Mouse (Mus musculus) megakaryocyte, embryonic 14.5 days (primary cell): ENCODE data around the gene Rnf224. TPM values are rescaled to one million over a fixed set of nuclear protein-coding genes. Genes with fewer than 3 reads are reported as not detected.
"Not testable (repeated sequence)": the region's sequence is repeated elsewhere in the genome, so short reads cannot be mapped to it uniquely, and the experiment has no call there.

ENCODE experiments used
- H3K27me3 ChIP-seq: replicated peaks from 2 replicates; pipeline ENCODE3; 2012; ENCODE audit warnings: inconsistent platforms
- H3K36me3 ChIP-seq: replicated peaks from 2 replicates; pipeline ENCODE3; 2012; ENCODE audit warnings: low read length, inconsistent platforms, mixed read lengths
- H3K4me1 ChIP-seq: 2 replicates; pipeline ENCODE4 v1.6.1; 2012; ENCODE audit warnings: inconsistent platforms
- H3K4me3 ChIP-seq: replicated peaks from 2 replicates; pipeline ENCODE3; 2012; ENCODE audit warnings: moderate library complexity, mild to moderate bottlenecking, inconsistent platforms
- H3K9me3 ChIP-seq: 2 replicates; pipeline ENCODE4 v1.6.1; 2012; ENCODE audit warnings: inconsistent platforms
- FLI1 ChIP-seq: IDR thresholded peaks from 2 replicates; pipeline ENCODE4 v1.6.1; 2012; ENCODE audit warnings: low read length, inconsistent platforms, mixed read lengths
- GATA1 ChIP-seq: IDR thresholded peaks from 3 replicates; pipeline ENCODE4 v1.6.1; 2012; ENCODE audit warnings: mixed read lengths, low read length, inconsistent platforms, borderline replicate concordance
- polyA plus RNA-seq: library from polyadenylated mRNA; stranded (reverse); fragments of >175 nt; gene quantifications from 2 replicates; pipeline ENCODE4 v1.2.3, GENCODE M21; 2012; ENCODE audit warnings: low replicate concordance; ENCODE audit not compliant: insufficient read depth

Rnf224 gene
- polyA plus RNA-seq, 1 experiment: not detected

GRCm38 (mm10) chr2:25266720-25267119 is 30.1 kb upstream of the Rnf224 start:
- Histone ChIP-seq H3K27me3 (no peaks in the 10 kb centered on the region), H3K9me3 (no peaks in the 10 kb centered on the region), H3K4me3 (peak overlapping the region; percentile 88), H3K4me1 (peaks cover 96% of the 10 kb centered on the region), H3K36me3 (peaks cover 58% of the 10 kb centered on the region)
- TF ChIP-seq FLI1 (no peak), GATA1 (no peak)

- peaks cover 58% of the 10 kb centered on the region for H3K36me3 ChIP-seq
- TF ChIP-seq FLI1 (no peak), GATA1 (no peak)
Observed at GRCm38 (mm10) chr2:25265897-25266656, 29.5 kb upstream of the Rnf224 start.

GRCm38 (mm10) chr2:25264851-25265250 is 28.3 kb upstream of the Rnf224 start:
- Histone ChIP-seq H3K4me1 (peaks cover 83% of the 10 kb centered on the region), H3K9me3 (no peaks in the 10 kb centered on the region), H3K36me3 (peaks cover 46% of the 10 kb centered on the region), H3K4me3 (peak overlapping the region; percentile 76), H3K27me3 (no peaks in the 10 kb centered on the region)
- TF ChIP-seq FLI1: no peak
- no peak for TF ChIP-seq GATA1

More at GRCm38 (mm10) chr2:25265897-25266656, 29.5 kb upstream of the Rnf224 start:
- H3K4me1 ChIP-seq: peaks cover 95% of the 10 kb centered on the region
- H3K9me3 ChIP-seq: no peaks in the 10 kb centered on the region
- peak overlapping the region; percentile 88 for H3K4me3 ChIP-seq
- no peaks in the 10 kb centered on the region for H3K27me3 ChIP-seq

- peaks cover 40% of the 10 kb centered on the region for H3K36me3 ChIP-seq
- TF ChIP-seq GATA1 (no peak), FLI1 (no peak)
- H3K27me3 ChIP-seq: no peaks in the 10 kb centered on the region
- peak overlapping the region; percentile 96 for H3K4me3 ChIP-seq
- peaks cover 77% of the 10 kb centered on the region for H3K4me1 ChIP-seq
- H3K9me3 ChIP-seq: no peaks in the 10 kb centered on the region
Observed at GRCm38 (mm10) chr2:25264286-25264660, 27.7 kb upstream of the Rnf224 start.

GRCm38 (mm10) chr2:25263623-25264285 is 27.2 kb upstream of the Rnf224 start:
- H3K4me3 ChIP-seq: peak overlapping the region; percentile 96
- TF ChIP-seq GATA1 (no peak), FLI1 (no peak)
- H3K36me3 ChIP-seq: peaks cover 35% of the 10 kb centered on the region
- H3K27me3 ChIP-seq: no peaks in the 10 kb centered on the region
- H3K9me3 ChIP-seq: no peaks in the 10 kb centered on the region
- H3K4me1 ChIP-seq: peaks cover 72% of the 10 kb centered on the region

- no peak for TF ChIP-seq GATA1
- TF ChIP-seq FLI1: no peak
- Histone ChIP-seq H3K4me3 (peak overlapping the region; percentile 96), H3K9me3 (no peaks in the 10 kb centered on the region), H3K36me3 (peaks cover 27% of the 10 kb centered on the region), H3K27me3 (no peaks in the 10 kb centered on the region), H3K4me1 (peaks cover 71% of the 10 kb centered on the region)
Observed at GRCm38 (mm10) chr2:25262795-25263622, 26.4 kb upstream of the Rnf224 start.

GRCm38 (mm10) chr2:25262291-25262767 is 25.7 kb upstream of the Rnf224 start, which contains the start of gene Tprn:
Gene Tprn (plus strand): TSS chr2:25262618.
- Histone ChIP-seq H3K4me3 (peak within 1 kb of the TSS; percentile 96), H3K27me3 (no peaks in the 10 kb centered on the region), H3K9me3 (no peaks in the 10 kb centered on the region), H3K36me3 (peaks cover 20% of the 10 kb centered on the region), H3K4me1 (peaks cover 69% of the 10 kb centered on the region)
- TF ChIP-seq GATA1 (no peak), FLI1 (no peak)

GRCm38 (mm10) chr2:25261870-25262269 is 25.3 kb upstream of the Rnf224 start:
- TF ChIP-seq GATA1: no peak
- no peak for TF ChIP-seq FLI1
- peak overlapping the region; percentile 96 for H3K4me3 ChIP-seq
- peaks cover 68% of the 10 kb centered on the region for H3K4me1 ChIP-seq
- H3K36me3 ChIP-seq: peaks cover 16% of the 10 kb centered on the region
- H3K27me3 ChIP-seq: no peaks in the 10 kb centered on the region
- no peaks in the 10 kb centered on the region for H3K9me3 ChIP-seq

GRCm38 (mm10) chr2:25258887-25259286 is 22.3 kb upstream of the Rnf224 start:
- H3K4me1 ChIP-seq: peaks cover 59% of the 10 kb centered on the region

GRCm38 (mm10) chr2:25257250-25257649 is 20.7 kb upstream of the Rnf224 start:
- H3K4me1 ChIP-seq: peaks cover 57% of the 10 kb centered on the region
- peaks cover 17% of the 10 kb centered on the region for H3K36me3 ChIP-seq
- not testable (repeated sequence) for H3K27me3 ChIP-seq, H3K9me3 ChIP-seq
- H3K4me3 ChIP-seq: peak overlapping the region; percentile 85

More at GRCm38 (mm10) chr2:25258887-25259286, 22.3 kb upstream of the Rnf224 start:
- no peak for TF ChIP-seq FLI1
- TF ChIP-seq GATA1: no peak
- Histone ChIP-seq H3K27me3 (no peaks in the 10 kb centered on the region), H3K36me3 (peaks cover 3% of the 10 kb centered on the region), H3K4me3 (no peak overlapping the region), H3K9me3 (no peaks in the 10 kb centered on the region)

- Histone ChIP-seq H3K36me3 (peaks cover 24% of the 10 kb centered on the region), H3K4me3 (peak overlapping the region; percentile 91), H3K4me1 (peaks cover 53% of the 10 kb centered on the region)
- H3K27me3 ChIP-seq, H3K9me3 ChIP-seq: not testable (repeated sequence)
Observed at GRCm38 (mm10) chr2:25256443-25257109, 20.0 kb upstream of the Rnf224 start.
